Mouse (Mus musculus) cerebellum, adult 2 months (tissue): Measurements from ENCODE around the gene Serpina9. TPM values are rescaled to one million over a fixed set of nuclear protein-coding genes. Genes with fewer than 3 reads are reported as not detected.

Source experiments
- DNase-seq, 2 experiments: peaks; one replicate each; pipeline ENCODE4 v3.0.0; 2021
- H3K27ac ChIP-seq: fragments of 200-500 bp; 2 replicates; pipeline ENCODE4 v1.5.1; 2012; ENCODE audit warnings: low read length, control low read depth, inconsistent platforms; ENCODE audit not compliant: insufficient read depth
- H3K27me3 ChIP-seq: fragments of 200-500 bp; 2 replicates; pipeline ENCODE4 v1.6.1; 2012; ENCODE audit warnings: inconsistent platforms, mild to moderate bottlenecking, low read length, moderate library complexity; ENCODE audit not compliant: control insufficient read depth, insufficient read depth
- H3K4me1 ChIP-seq: fragments of 200-500 bp; 2 replicates; pipeline ENCODE4 v1.6.1; 2011; ENCODE audit warnings: low read length; ENCODE audit not compliant: control insufficient read depth, insufficient read depth
- H3K4me3 ChIP-seq: fragments of 200-500 bp; replicated peaks from 2 replicates; pipeline ENCODE3; 2011; ENCODE audit warnings: mild to moderate bottlenecking, low read depth, low read length, control low read depth; ENCODE audit not compliant: insufficient read depth
- CTCF ChIP-seq: fragments of 200-500 bp; IDR thresholded peaks from 2 replicates; pipeline ENCODE4 v1.5.1; 2011; ENCODE audit warnings: low read depth, mild to moderate bottlenecking, control low read depth, low read length, moderate library complexity, borderline replicate concordance; ENCODE audit not compliant: insufficient read depth
- POLR2A ChIP-seq: fragments of 200-500 bp; IDR thresholded peaks from 2 replicates; pipeline ENCODE4 v1.6.1; 2011; ENCODE audit warnings: low read length, control low read depth, borderline replicate concordance; ENCODE audit not compliant: insufficient read depth
- WGBS: fragments of 180-500 bp; shearing (Covaris S2); methylation state at CpG from one replicate; pipeline ENCODE4 v1.1.7; 2018; 5-methylcytosine and 5-hydroxymethylcytosine counted together
- polyA plus RNA-seq: library from polyadenylated mRNA; depleted of rRNA; stranded (reverse); fragments of >200 nt; gene quantifications from 2 replicates; pipeline ENCODE4 v1.2.3, GENCODE M21; 2012; rRNA removed

Serpina9 gene
- polyA plus RNA-seq, 1 experiment: 1.8 TPM

DNA sequence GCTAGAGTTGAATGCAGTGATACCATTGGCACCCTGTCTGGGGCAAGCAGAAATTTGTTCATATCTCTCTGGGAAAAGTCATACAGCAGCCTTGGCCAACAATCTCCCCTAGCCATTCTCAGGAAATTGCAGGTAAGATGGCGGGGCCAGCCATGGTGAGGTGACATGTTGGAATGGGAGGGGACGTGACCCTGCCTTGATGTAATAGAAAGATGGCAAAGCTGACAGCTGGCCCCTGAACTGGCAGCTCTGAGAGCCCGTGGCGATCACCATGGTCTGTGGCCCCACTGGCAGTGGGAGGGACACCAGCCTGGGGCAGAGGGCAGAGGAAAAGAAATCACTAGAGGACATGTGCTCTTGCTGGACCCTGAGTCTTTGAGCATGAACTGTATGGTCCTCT is 67.3 kb downstream of the Serpina9 start:
- Histone ChIP-seq H3K4me3 (no peak overlapping the region), H3K27ac (no peak overlapping the region), H3K27me3 (no peaks in the 10 kb centered on the region), H3K4me1 (no peaks in the 10 kb centered on the region)
- WGBS: 83% methylated on average over 4 of the region's 4 CpGs
- TF ChIP-seq POLR2A (no peak), CTCF (no peak)
- no peak for DNase-seq

Other genes starting within 250 kb of the Serpina9 start
- not detected in 2 replicates for gene Serpina1d, start 240.2 kb downstream of the Serpina9 start, polyA plus RNA-seq
- gene Serpina1b, start 183.4 kb downstream of the Serpina9 start, polyA plus RNA-seq: not detected in 2 replicates
- gene Serpina1a, start 150.2 kb downstream of the Serpina9 start, polyA plus RNA-seq: not detected in 2 replicates
- not detected in 2 replicates for gene Serpina1c, start 108.9 kb downstream of the Serpina9 start, polyA plus RNA-seq
- not detected in 2 replicates for gene Serpina1e, start 54.8 kb downstream of the Serpina9 start, polyA plus RNA-seq
- 0.07 TPM in 1 of 2 replicates, not detected in the other for gene Serpina11, start 23.8 kb downstream of the Serpina9 start, polyA plus RNA-seq
- gene Serpina12, start 30.7 kb upstream of the Serpina9 start, polyA plus RNA-seq: 0.05 TPM in 1 of 2 replicates, not detected in the other
- gene Serpina5, start 87.4 kb upstream of the Serpina9 start, polyA plus RNA-seq: not detected in 2 replicates
- gene Serpina3a, start 99.0 kb upstream of the Serpina9 start, polyA plus RNA-seq: not detected in 2 replicates
- not detected in 2 replicates for gene Serpina3b, start 114.2 kb upstream of the Serpina9 start, polyA plus RNA-seq
- 0.19 and 0.31 TPM in 2 replicates for gene Serpina3c, start 140.1 kb upstream of the Serpina9 start, polyA plus RNA-seq
- gene Serpina3f, start 200.8 kb upstream of the Serpina9 start, polyA plus RNA-seq: 0.11 TPM in 1 of 2 replicates, not detected in the other
- gene Serpina3g, start 222.5 kb upstream of the Serpina9 start, polyA plus RNA-seq: 2.2 and 2.9 TPM in 2 replicates
- gene Serpina3i, start 249.4 kb upstream of the Serpina9 start, polyA plus RNA-seq: 0.05 TPM in 1 of 2 replicates, not detected in the other